Mouse (Mus musculus) testis, adult 2 months (tissue): ENCODE measurements around the gene Gna14. TPM values are rescaled to one million over a fixed set of nuclear protein-coding genes. Genes with fewer than 3 reads are reported as not detected.

Source experiments
- H3K27ac ChIP-seq: fragments of 200-500 bp; 2 replicates; pipeline ENCODE4 v1.5.1; 2012; ENCODE audit warnings: low read depth, low read length; ENCODE audit not compliant: control insufficient read depth, insufficient read depth
- H3K27me3 ChIP-seq: fragments of 200-500 bp; 2 replicates; pipeline ENCODE4 v1.6.1; 2012; ENCODE audit warnings: mild to moderate bottlenecking, low read length, moderate library complexity; ENCODE audit not compliant: control insufficient read depth, insufficient read depth
- H3K36me3 ChIP-seq: fragments of 200-500 bp; 2 replicates; pipeline ENCODE4 v1.6.1; 2012; ENCODE audit warnings: mild to moderate bottlenecking, low read length; ENCODE audit not compliant: control insufficient read depth, insufficient read depth
- H3K4me1 ChIP-seq: fragments of 200-500 bp; 2 replicates; pipeline ENCODE4 v1.6.1; 2012; ENCODE audit warnings: low read length; ENCODE audit not compliant: control insufficient read depth, insufficient read depth
- H3K4me3 ChIP-seq: fragments of 200-500 bp; 2 replicates; pipeline ENCODE4 v1.5.1; 2012; ENCODE audit warnings: low read depth, mild to moderate bottlenecking, low read length, moderate library complexity, mixed read lengths; ENCODE audit not compliant: control insufficient read depth
- CTCF ChIP-seq: fragments of 200-500 bp; IDR thresholded peaks from 2 replicates; pipeline ENCODE4 v1.5.1; 2012; ENCODE audit warnings: low read depth, mild to moderate bottlenecking, inconsistent platforms, low read length, moderate library complexity; ENCODE audit not compliant: control insufficient read depth, insufficient read depth, insufficient replicate concordance
- POLR2A ChIP-seq: fragments of 200-500 bp; IDR thresholded peaks from 2 replicates; pipeline ENCODE4 v1.6.1; 2012; ENCODE audit warnings: low read depth, mild to moderate bottlenecking, inconsistent platforms, low read length, moderate library complexity; ENCODE audit not compliant: control insufficient read depth
- polyA plus RNA-seq: library from polyadenylated mRNA; depleted of rRNA; stranded (reverse); fragments of >200 nt; gene quantifications from 2 replicates; pipeline ENCODE4 v1.2.3, GENCODE M21; 2012

Gene Gna14
- polyA plus RNA-seq, 1 experiment = 6.4 TPM

DNA sequence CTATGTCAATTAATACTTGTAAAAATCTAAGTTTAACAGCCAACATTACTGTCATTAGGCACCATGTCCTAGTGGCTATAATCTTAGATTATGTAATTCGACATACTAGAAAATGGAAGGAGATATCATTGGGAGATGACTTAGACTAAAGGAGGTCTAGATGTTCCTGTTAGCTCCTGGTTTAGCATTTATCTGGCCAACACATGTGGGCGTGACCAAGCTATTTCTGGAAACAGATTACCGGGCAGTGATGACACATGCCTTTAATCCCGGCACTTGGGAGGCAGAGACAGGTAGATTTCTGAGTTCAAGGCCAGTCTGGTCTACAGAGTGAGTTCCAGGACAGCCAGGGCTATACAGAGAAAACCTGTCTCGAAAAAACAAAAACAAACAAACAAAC is 37.1 kb downstream of the Gna14 start:
- no peaks in the 10 kb centered on the region for H3K36me3 ChIP-seq
- H3K27ac ChIP-seq = no peak overlapping the region
- no peaks in the 10 kb centered on the region for H3K27me3 ChIP-seq
- no peaks in the 10 kb centered on the region for H3K4me1 ChIP-seq
- H3K4me3 ChIP-seq = no peak overlapping the region
- TF ChIP-seq CTCF (no peak), POLR2A (no peak)

- TF ChIP-seq POLR2A (no peak), CTCF (no peak)
- Histone ChIP-seq H3K27me3 (no peaks in the 10 kb centered on the region), H3K4me1 (no peaks in the 10 kb centered on the region), H3K4me3 (no peak overlapping the region), H3K27ac (no peak overlapping the region), H3K36me3 (no peaks in the 10 kb centered on the region)
Measured at GRCm38 (mm10) chr19:16477314-16477946, 41.9 kb downstream of the Gna14 start.

DNA sequence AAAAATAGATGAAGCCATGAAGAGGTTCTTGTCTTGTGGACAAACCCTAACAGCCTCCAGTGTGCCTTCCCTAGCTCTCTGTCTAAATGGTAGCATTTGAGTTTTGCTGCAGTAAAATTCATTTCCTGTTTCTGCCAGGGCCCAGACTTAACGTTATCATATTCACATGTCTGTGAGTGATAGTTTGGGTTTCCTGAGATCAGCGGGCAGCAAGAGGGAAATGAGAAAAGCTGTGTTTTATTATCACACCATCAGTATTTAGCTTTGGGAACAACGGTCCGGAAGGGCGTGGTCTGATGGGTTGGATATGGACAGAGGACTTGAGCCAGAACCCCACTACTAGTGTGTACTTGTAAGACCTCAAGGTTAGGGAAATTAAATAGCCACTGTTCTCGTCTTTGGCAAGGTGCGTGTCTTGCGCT is 42.6 kb downstream of the Gna14 start:
- no peak overlapping the region for H3K4me3 ChIP-seq
- H3K36me3 ChIP-seq = no peaks in the 10 kb centered on the region
- H3K27ac ChIP-seq = no peak overlapping the region
- H3K4me1 ChIP-seq = no peaks in the 10 kb centered on the region
- TF ChIP-seq CTCF (no peak), POLR2A (no peak)
- H3K27me3 ChIP-seq = no peaks in the 10 kb centered on the region

GRCm38 (mm10) chr19:16482047-16482446 is 46.5 kb downstream of the Gna14 start:
- no peak overlapping the region for H3K4me3 ChIP-seq
- no peaks in the 10 kb centered on the region for H3K36me3 ChIP-seq
- H3K27ac ChIP-seq = no peak overlapping the region
- TF ChIP-seq CTCF (no peak), POLR2A (no peak)
- H3K27me3 ChIP-seq = no peaks in the 10 kb centered on the region
- H3K4me1 ChIP-seq = peaks cover 4% of the 10 kb centered on the region

GRCm38 (mm10) chr19:16484237-16484636 is 48.7 kb downstream of the Gna14 start:
- no peaks in the 10 kb centered on the region for H3K27me3 ChIP-seq
- H3K36me3 ChIP-seq = no peaks in the 10 kb centered on the region
- H3K4me1 ChIP-seq = peaks cover 4% of the 10 kb centered on the region
- H3K4me3 ChIP-seq = no peak overlapping the region
- H3K27ac ChIP-seq = no peak overlapping the region
- TF ChIP-seq CTCF (no peak), POLR2A (no peak)

GRCm38 (mm10) chr19:16484671-16485070 is 49.1 kb downstream of the Gna14 start:
- H3K36me3 ChIP-seq = no peaks in the 10 kb centered on the region
- TF ChIP-seq POLR2A (no peak), CTCF (no peak)
- no peak overlapping the region for H3K27ac ChIP-seq
- H3K4me1 ChIP-seq = peaks cover 4% of the 10 kb centered on the region
- H3K4me3 ChIP-seq = no peak overlapping the region
- H3K27me3 ChIP-seq = no peaks in the 10 kb centered on the region

DNA sequence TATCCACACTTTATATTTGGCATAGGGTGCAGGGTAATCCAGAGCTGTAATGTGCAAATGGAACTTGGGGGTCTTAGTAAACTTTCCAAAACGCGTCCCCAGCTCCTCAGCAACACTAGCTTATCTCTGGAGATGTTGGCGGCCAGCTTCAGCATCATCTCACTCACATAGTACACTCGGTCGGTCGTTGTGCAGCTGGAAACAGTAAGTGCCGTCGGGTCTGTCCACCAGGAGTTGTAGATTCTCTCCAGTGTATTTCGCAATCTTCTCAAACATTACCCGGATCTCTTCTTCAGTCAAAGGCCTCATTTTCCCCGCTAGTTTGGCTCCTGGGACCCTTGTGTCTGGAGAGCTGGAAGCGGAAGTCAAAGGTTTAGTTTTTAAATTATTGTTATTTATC is 55.2 kb downstream of the Gna14 start:
- Histone ChIP-seq H3K27me3 (no peaks in the 10 kb centered on the region), H3K36me3 (no peaks in the 10 kb centered on the region), H3K4me1 (no peaks in the 10 kb centered on the region), H3K4me3 (no peak overlapping the region), H3K27ac (no peak overlapping the region)
- TF ChIP-seq POLR2A (no peak), CTCF (no peak)
